Mouse (Mus musculus) MEL (cell line): Measurements from ENCODE around the gene Kcnab1.

Source experiments
- CHD2 ChIP-seq: IDR thresholded peaks from 2 replicates; pipeline ENCODE4 v1.6.1; 2011; ENCODE audit warnings: low read length, improper control_type of control experiment
- CTCF ChIP-seq, 3 experiments: IDR thresholded peaks in 2 of 3; conservative IDR thresholded peaks in 1 of 3; 2 replicates each; pipeline ENCODE4 v1.5.1; 2011 to 2012; ENCODE audit warnings: low read length in 3 of 3, low read depth in 2 of 3, mild to moderate bottlenecking in 2 of 3, improper control_type of control experiment in 1 of 3, inconsistent platforms in 1 of 3, mixed read lengths in 1 of 3, moderate library complexity in 1 of 3; ENCODE audit not compliant: control insufficient read depth in 1 of 3, insufficient read depth in 1 of 3, poor library complexity in 1 of 3, severe bottlenecking in 1 of 3
- NELFE ChIP-seq: IDR thresholded peaks from 2 replicates; pipeline ENCODE4 v1.6.1; 2011; ENCODE audit warnings: low read depth, low read length, improper control_type of control experiment

- TF ChIP-seq NELFE (no peak), CTCF (IDR thresholded peaks at IDR 0.05 in 2 of 3, conservative IDR thresholded peaks at IDR 0.05 in 1 of 3; ENCODE audit: control insufficient read depth in 1 of 3, insufficient read depth in 1 of 3, low read depth in 2 of 3, low read length in 3 of 3, poor library complexity in 1 of 3, severe bottlenecking in 1 of 3) (no peak), CHD2 (no peak)
These were observed 296.6 kb downstream of the Kcnab1 start for GRCm38 (mm10) chr3:65405781-65406180.
